Mouse (Mus musculus) heart, embryonic 13.5 days (tissue): ENCODE measurements around the gene Tmprss11a. TPM values are rescaled to one million over a fixed set of nuclear protein-coding genes. Genes with fewer than 3 reads are reported as not detected.

Experiments
- ATAC-seq: fragments of 200-750 bp; cut with Nextera tagmentation; 2 replicates; pipeline ENCODE4 v1.8.0; 2017; ENCODE audit warnings: moderate TSS enrichment; ENCODE audit not compliant: insufficient number of reproducible peaks, low FRiP score, low TSS enrichment; ENCODE audit errors: extremely low read depth
- H3K27ac ChIP-seq: fragments of 300-500 bp; sonication (generic); replicated peaks from 2 replicates; pipeline ENCODE4 v1.5.1; 2015; ENCODE audit warnings: moderate library complexity, mild to moderate bottlenecking, inconsistent platforms
- H3K27me3 ChIP-seq: fragments of 300-500 bp; sonication (generic); replicated peaks from 2 replicates; pipeline ENCODE4 v1.6.1; 2015; ENCODE audit warnings: mild to moderate bottlenecking, inconsistent platforms
- H3K36me3 ChIP-seq: fragments of 300-500 bp; sonication (generic); 2 replicates; pipeline ENCODE4 v1.6.1; 2015; ENCODE audit warnings: mild to moderate bottlenecking, inconsistent platforms
- H3K4me1 ChIP-seq: fragments of 300-500 bp; sonication (generic); 2 replicates; pipeline ENCODE4 v1.6.1; 2015; ENCODE audit warnings: inconsistent platforms
- H3K4me2 ChIP-seq: fragments of 300-500 bp; sonication (generic); 2 replicates; pipeline ENCODE4 v1.6.1; 2015; ENCODE audit warnings: inconsistent platforms, mild to moderate bottlenecking, moderate library complexity
- H3K4me3 ChIP-seq: fragments of 300-500 bp; sonication (generic); 2 replicates; pipeline ENCODE4 v1.5.1; 2015; ENCODE audit warnings: moderate library complexity, mild to moderate bottlenecking, inconsistent platforms
- H3K9ac ChIP-seq: fragments of 300-500 bp; sonication (generic); 2 replicates; pipeline ENCODE4 v1.6.1; 2015; ENCODE audit warnings: inconsistent platforms, mild to moderate bottlenecking, moderate library complexity
- H3K9me3 ChIP-seq: fragments of 300-500 bp; sonication (generic); 2 replicates; pipeline ENCODE4 v1.6.1; 2016; ENCODE audit warnings: inconsistent platforms
- WGBS: fragments of 180-500 bp; shearing (Covaris S2); methylation state at CpG from one replicate; pipeline ENCODE4 v1.1.7; 2015; ENCODE audit warnings: mixed read lengths; 5-methylcytosine and 5-hydroxymethylcytosine counted together
- polyA plus RNA-seq: library from polyadenylated mRNA; unstranded; fragments of >200 nt; fragmentation: Nextera tagmentation; extraction: Ambion mirVana; gene quantifications from 2 replicates; pipeline ENCODE4 v1.2.1, GENCODE M21; 2015

The Tmprss11a gene
- not detected in 2 replicates for polyA plus RNA-seq

- Histone ChIP-seq H3K4me1 (no peaks in the 10 kb centered on the region), H3K36me3 (no peaks in the 10 kb centered on the region), H3K27ac (no peak within 1 kb of the TSS), H3K9me3 (no peaks in the 10 kb centered on the region), H3K4me3 (no peak within 1 kb of the TSS), H3K4me2 (no peak within 1 kb of the TSS), H3K27me3 (no peaks in the 10 kb centered on the region), H3K9ac (no peak within 1 kb of the TSS)
- 62% methylated on average over 4 of the region's 4 CpGs for WGBS
- no peak for ATAC-seq
These were observed at the start of gene Tmprss11a for GRCm38 (mm10) chr5:86468890-86469289. Gene Tmprss11a (minus strand): TSS chr5:86468990.

GRCm38 (mm10) chr5:86518500-86518899 is 49.7 kb upstream of the Tmprss11a start, which contains the start of gene Tmprss11g:
Gene Tmprss11g (minus strand): TSS chr5:86518600.
- Histone ChIP-seq H3K4me3 (no peak within 1 kb of the TSS), H3K4me1 (no peaks in the 10 kb centered on the region), H3K27ac (no peak within 1 kb of the TSS), H3K4me2 (no peak within 1 kb of the TSS), H3K9ac (no peak within 1 kb of the TSS), H3K36me3 (no peaks in the 10 kb centered on the region), H3K27me3 (no peaks in the 10 kb centered on the region), H3K9me3 (no peaks in the 10 kb centered on the region)
- 66% methylated on average over 9 of the region's 9 CpGs for WGBS
- no peak for ATAC-seq

GRCm38 (mm10) chr5:86511538-86511937 is 42.7 kb upstream of the Tmprss11a start:
- Histone ChIP-seq H3K36me3 (no peaks in the 10 kb centered on the region), H3K4me3 (no peak overlapping the region), H3K9me3 (no peaks in the 10 kb centered on the region), H3K27me3 (no peaks in the 10 kb centered on the region), H3K9ac (no peak overlapping the region), H3K27ac (no peak overlapping the region), H3K4me1 (no peaks in the 10 kb centered on the region), H3K4me2 (no peak overlapping the region)
- no peak for ATAC-seq
- 69% methylated on average over 5 of the region's 5 CpGs for WGBS

DNA sequence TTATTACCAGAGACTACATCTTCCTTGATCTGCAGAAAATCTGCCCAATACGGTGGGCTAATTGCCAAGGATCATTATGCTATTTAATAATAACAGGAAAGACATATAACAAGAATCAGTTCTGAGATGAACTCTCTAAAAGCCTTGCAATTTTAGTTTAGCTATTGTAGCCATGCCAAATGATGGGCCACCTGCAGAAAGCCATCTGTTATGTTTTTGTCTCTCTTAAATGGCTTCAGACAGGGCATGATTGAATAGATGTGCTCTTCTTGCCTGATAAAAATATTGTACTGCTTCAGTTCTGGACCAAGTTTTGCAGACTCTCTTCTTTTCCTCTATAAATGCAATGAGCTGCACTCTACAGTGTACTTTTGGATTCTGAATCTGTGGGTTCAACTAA is 24.7 kb upstream of the Tmprss11a start:
- Histone ChIP-seq H3K27ac (no peak overlapping the region), H3K4me1 (no peaks in the 10 kb centered on the region), H3K9ac (no peak overlapping the region), H3K36me3 (no peaks in the 10 kb centered on the region), H3K4me3 (no peak overlapping the region), H3K4me2 (no peak overlapping the region), H3K9me3 (no peaks in the 10 kb centered on the region), H3K27me3 (no peaks in the 10 kb centered on the region)
- 70% methylated on average over 1 of the region's 1 CpGs for WGBS
- no peak for ATAC-seq

DNA sequence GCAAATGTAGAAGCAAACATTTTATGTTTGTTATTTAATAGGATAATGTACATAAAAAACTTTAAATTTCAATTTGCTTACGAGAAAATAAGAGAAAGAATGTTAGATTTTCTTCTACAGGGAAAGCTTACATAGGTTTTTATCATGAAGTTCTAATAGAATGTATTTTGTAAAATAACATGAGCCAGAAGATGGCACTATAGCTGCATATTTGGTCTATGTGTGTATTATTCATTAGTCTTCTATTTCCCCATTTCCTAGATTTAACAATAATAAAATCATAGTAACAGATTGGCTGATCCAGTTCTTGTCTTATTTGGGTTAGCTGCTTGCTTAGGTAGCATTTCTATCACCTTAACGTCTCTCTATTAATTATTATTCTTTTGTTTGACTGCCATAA is 13.8 kb upstream of the Tmprss11a start:
- no peak overlapping the region for H3K4me2 ChIP-seq
- no peak overlapping the region for H3K9ac ChIP-seq
- H3K4me3 ChIP-seq = no peak overlapping the region
- no peaks in the 10 kb centered on the region for H3K27me3 ChIP-seq
- H3K36me3 ChIP-seq = no peaks in the 10 kb centered on the region
- 61% methylated on average over 2 of the region's 2 CpGs for WGBS
- H3K9me3 ChIP-seq = no peaks in the 10 kb centered on the region
- no peaks in the 10 kb centered on the region for H3K4me1 ChIP-seq
- ATAC-seq = no peak
- H3K27ac ChIP-seq = no peak overlapping the region

GRCm38 (mm10) chr5:86482031-86482430 is 13.2 kb upstream of the Tmprss11a start:
- no peaks in the 10 kb centered on the region for H3K27me3 ChIP-seq
- H3K36me3 ChIP-seq = no peaks in the 10 kb centered on the region
- ATAC-seq = no peak
- no peak overlapping the region for H3K4me2 ChIP-seq
- H3K27ac ChIP-seq = no peak overlapping the region
- H3K9me3 ChIP-seq = no peaks in the 10 kb centered on the region
- no peak overlapping the region for H3K4me3 ChIP-seq
- WGBS = 73% methylated on average over 1 of the region's 1 CpGs
- no peaks in the 10 kb centered on the region for H3K4me1 ChIP-seq
- no peak overlapping the region for H3K9ac ChIP-seq

DNA sequence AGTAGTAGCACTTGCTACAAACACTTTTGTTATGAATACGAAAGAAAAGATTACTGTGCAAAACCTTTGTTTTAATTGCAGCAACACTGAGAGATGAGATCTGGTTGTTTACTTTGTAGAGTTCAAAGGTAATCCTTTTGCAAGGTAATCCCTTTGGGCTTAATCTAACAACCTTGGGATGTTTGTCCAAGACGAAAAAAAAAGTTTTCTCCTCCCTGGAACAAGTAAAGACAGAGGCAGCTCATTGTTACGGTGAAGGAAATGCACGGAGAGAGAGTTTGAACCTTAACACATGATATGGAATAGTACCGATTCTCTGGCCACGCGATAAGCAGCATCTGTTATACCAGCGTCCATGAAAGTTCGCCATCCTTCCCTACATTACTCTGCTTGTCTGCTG is 5.1 kb upstream of the Tmprss11a start:
- no peaks in the 10 kb centered on the region for H3K27me3 ChIP-seq
- no peak overlapping the region for H3K4me3 ChIP-seq
- H3K36me3 ChIP-seq = no peaks in the 10 kb centered on the region
- H3K4me2 ChIP-seq = no peak overlapping the region
- no peak for ATAC-seq
- H3K4me1 ChIP-seq = no peaks in the 10 kb centered on the region
- no peak overlapping the region for H3K9ac ChIP-seq
- H3K9me3 ChIP-seq = no peaks in the 10 kb centered on the region
- H3K27ac ChIP-seq = no peak overlapping the region
- 70% methylated on average over 9 of the region's 9 CpGs for WGBS

- Histone ChIP-seq H3K4me1 (no peaks in the 10 kb centered on the region), H3K9ac (no peak overlapping the region), H3K27ac (no peak overlapping the region), H3K4me2 (no peak overlapping the region), H3K36me3 (no peaks in the 10 kb centered on the region), H3K27me3 (no peaks in the 10 kb centered on the region), H3K9me3 (no peaks in the 10 kb centered on the region), H3K4me3 (no peak overlapping the region)
- no peak for ATAC-seq
- 60% methylated on average over 2 of the region's 2 CpGs for WGBS
These were observed 29.5 kb downstream of the Tmprss11a start for GRCm38 (mm10) chr5:86439306-86439705.

- H3K4me1 ChIP-seq = no peaks in the 10 kb centered on the region
- no peaks in the 10 kb centered on the region for H3K36me3 ChIP-seq
These were observed 30.2 kb downstream of the Tmprss11a start for GRCm38 (mm10) chr5:86438548-86438947.

DNA sequence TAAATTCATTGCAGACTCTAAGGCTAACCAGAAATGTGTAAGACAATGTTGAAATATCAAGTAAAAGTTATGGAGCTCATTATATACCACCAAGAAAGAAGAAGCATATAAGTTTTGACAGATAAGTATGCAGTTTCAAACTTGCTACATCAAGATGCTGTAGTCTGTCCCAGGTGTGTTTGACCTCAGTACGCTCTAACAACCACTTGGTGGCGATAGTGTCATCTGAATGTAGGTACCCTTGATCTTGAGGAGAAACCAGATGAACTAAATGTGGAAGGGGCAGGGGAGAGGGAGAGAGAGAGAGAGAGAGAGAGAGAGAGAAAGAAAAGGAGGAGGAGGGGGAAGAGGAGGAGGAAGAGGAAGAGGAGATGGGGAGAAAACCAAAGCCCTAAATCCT is 36.1 kb downstream of the Tmprss11a start:
- no peaks in the 10 kb centered on the region for H3K36me3 ChIP-seq
- 1% methylated on average over 2 of the region's 2 CpGs for WGBS
- no peak overlapping the region for H3K4me3 ChIP-seq
- no peaks in the 10 kb centered on the region for H3K27me3 ChIP-seq
- H3K9me3 ChIP-seq = no peaks in the 10 kb centered on the region
- H3K9ac ChIP-seq = no peak overlapping the region
- no peaks in the 10 kb centered on the region for H3K4me1 ChIP-seq
- no peak for ATAC-seq
- no peak overlapping the region for H3K4me2 ChIP-seq
- H3K27ac ChIP-seq = no peak overlapping the region

More at GRCm38 (mm10) chr5:86438548-86438947, 30.2 kb downstream of the Tmprss11a start:
- no peak overlapping the region for H3K4me3 ChIP-seq
- no peak overlapping the region for H3K27ac ChIP-seq
- H3K4me2 ChIP-seq = no peak overlapping the region
- H3K9ac ChIP-seq = no peak overlapping the region
- H3K27me3 ChIP-seq = no peaks in the 10 kb centered on the region
- no peaks in the 10 kb centered on the region for H3K9me3 ChIP-seq
- no peak for ATAC-seq

GRCm38 (mm10) chr5:86431096-86431495 is 37.7 kb downstream of the Tmprss11a start:
- no peaks in the 10 kb centered on the region for H3K36me3 ChIP-seq
- WGBS = 66% methylated on average over 5 of the region's 5 CpGs
- H3K4me2 ChIP-seq = no peak overlapping the region
- ATAC-seq = no peak
- H3K4me1 ChIP-seq = no peaks in the 10 kb centered on the region
- H3K4me3 ChIP-seq = no peak overlapping the region
- H3K9ac ChIP-seq = no peak overlapping the region
- H3K27ac ChIP-seq = no peak overlapping the region
- H3K27me3 ChIP-seq = no peaks in the 10 kb centered on the region
- no peaks in the 10 kb centered on the region for H3K9me3 ChIP-seq

GRCm38 (mm10) chr5:86421323-86422028 is 47.3 kb downstream of the Tmprss11a start:
- 51% methylated on average over 3 of the region's 3 CpGs for WGBS
- no peak overlapping the region for H3K27ac ChIP-seq
- no peaks in the 10 kb centered on the region for H3K36me3 ChIP-seq
- no peak; the same call in 1 of the 2 replicates for ATAC-seq
- no peaks in the 10 kb centered on the region for H3K9me3 ChIP-seq
- no peaks in the 10 kb centered on the region for H3K4me1 ChIP-seq
- no peak overlapping the region for H3K4me2 ChIP-seq
- H3K4me3 ChIP-seq = no peak overlapping the region
- H3K9ac ChIP-seq = no peak overlapping the region
- H3K27me3 ChIP-seq = no peaks in the 10 kb centered on the region
